Mouse (Mus musculus) right cerebral cortex, postnatal 4 days (tissue): Measurements from ENCODE around the gene Hist3h2a.
"Not testable (repeated sequence)": the region's sequence is repeated elsewhere in the genome, so short reads cannot be mapped to it uniquely, and the experiment has no call there.

ENCODE experiments used
- DNase-seq: peaks from one replicate; pipeline ENCODE4 v3.0.0-alpha.2; 2022

The Hist3h2a gene

GRCm38 (mm10) chr11:58948542-58949479 is 5.7 kb upstream of the Hist3h2a start, which contains the start of gene Hist3h2ba:
TSS of gene Hist3h2ba (plus strand) at chr11:58948920.
- peak; percentile 73 for DNase-seq

DNA sequence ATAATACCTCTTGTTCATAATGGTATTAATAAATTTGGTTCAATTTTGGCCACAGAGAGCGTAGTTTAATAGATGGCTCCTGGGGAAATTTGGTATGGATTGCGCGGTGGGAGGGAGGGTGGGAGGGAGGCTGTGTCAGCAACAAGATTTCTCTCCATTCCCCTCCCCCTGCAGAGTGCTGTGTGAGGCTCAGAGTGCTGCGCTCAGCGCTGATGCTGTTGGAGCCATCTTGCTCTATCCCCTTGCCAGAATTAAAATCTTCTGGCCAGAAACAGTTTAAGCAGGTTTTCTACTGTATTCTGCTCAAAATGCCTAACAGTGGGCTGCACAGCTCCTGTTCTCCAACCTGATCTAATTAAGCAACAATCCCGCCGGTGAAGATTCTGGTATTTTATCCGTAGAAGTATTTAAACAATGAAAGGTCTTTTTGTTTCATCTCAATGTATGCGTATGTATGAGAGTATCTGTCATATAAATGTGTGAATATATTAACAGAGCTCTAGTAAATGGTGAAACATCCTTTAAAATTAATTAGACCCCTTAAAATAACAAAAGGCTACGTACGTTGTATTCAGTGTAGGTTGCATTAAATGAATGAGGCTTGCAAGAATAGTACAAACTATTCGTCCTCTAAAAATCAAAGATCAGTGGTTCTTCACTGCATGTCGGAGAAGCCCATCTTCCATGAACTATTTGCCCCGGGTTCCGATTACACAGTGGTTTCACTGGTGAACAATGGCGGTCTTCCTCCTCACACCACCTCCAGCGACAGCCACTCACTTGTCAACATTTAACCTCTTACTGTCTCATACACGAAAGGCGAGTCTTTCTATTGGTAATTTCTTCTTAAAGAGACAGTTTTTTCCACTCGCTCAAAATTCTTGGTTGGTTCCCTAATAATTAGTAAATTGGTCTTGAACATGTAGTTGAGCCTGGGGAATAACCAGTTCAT is 4.7 kb upstream of the Hist3h2a start:
- DNase-seq, result peak; percentile 61

DNA sequence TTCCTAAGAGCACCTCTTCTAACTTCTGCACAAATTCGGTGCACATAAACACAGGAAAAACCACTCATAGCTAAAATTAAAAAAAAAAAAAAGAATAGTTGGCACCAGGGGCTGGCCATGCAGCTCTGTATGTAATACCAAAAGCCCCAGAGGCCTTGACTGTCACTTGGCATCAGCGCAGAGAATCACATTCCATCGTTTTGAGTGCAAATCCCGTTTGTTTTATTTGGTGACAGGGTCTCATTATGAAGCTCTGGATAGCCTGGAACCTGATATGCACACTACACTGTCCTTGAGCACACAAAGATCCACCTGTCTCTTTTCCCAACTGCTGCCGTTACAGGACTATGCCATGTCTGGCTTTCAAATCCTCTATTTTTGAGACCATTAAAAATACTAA is 3.3 kb upstream of the Hist3h2a start:
- DNase-seq, result no peak

DNA sequence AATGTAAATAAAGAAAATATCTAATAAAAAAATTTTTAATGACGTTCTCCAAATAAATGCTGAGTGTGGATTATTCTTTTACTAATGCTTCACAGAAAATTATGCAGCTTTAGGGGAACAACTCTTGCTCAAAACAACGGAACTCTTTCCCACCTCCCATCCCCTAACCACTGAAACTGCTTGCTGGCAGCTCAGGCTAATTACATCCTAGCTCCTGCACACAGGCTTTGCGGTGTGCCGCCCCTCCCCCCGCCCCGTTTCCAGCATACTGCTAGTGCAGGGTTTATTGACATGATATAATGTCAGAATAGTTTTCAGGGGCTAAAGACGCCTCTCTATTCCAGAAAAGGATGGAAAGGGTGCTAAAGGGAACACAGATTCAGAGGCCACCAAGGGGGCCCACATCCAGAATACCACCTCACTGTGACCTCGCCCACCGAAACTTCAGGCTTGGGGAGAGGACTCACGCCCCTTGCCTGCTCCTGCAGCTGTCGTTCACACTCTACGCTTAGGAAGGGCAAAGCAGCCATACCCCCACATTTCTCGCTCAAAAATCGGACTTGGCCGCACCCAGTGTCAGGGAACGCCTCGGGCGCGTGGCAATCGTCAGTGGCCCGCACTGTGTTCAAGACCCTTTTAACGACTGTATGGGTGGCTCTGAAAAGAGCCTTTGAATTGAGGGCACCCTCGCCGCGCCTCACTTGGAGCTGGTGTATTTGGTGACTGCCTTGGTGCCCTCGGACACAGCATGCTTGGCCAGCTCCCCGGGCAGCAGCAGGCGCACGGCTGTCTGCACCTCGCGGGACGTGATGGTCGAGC is 925 bp upstream of the Hist3h2a start:
- peak; percentile 38 for DNase-seq

- not testable (repeated sequence) for DNase-seq
Measured at GRCm38 (mm10) chr11:58954170-58954419, 390 bp upstream of the Hist3h2a start.

GRCm38 (mm10) chr11:58955143-58955867 is 820 bp downstream of the Hist3h2a start:
- DNase-seq, result peak; percentile 25

- DNase-seq, result no peak
Measured at GRCm38 (mm10) chr11:58955868-58956257, 1.4 kb downstream of the Hist3h2a start.

GRCm38 (mm10) chr11:58957226-58957914 is 2.9 kb downstream of the Hist3h2a start:
- no peak for DNase-seq

DNA sequence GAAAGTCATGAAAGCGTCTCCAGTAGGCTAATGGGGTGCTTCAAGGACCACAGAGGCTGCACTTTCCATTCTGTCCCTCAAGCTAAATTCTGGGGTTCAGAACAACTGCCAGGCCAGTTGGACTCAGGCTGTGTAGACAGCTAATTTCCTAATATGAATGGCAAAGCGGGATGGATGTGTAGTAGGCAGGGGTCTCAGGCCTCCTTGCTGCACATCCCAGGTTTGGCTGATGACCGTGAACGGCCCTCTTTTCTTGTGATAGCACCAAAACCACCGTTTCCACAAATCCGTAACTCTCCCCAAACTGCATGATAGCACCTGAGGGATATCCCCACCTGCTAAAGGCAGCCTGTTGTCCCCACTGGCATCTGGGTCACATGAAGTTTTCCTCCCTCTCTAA is 4.1 kb downstream of the Hist3h2a start:
- no peak for DNase-seq

GRCm38 (mm10) chr11:58959186-58959825 is 4.8 kb downstream of the Hist3h2a start:
- no peak for DNase-seq

DNA sequence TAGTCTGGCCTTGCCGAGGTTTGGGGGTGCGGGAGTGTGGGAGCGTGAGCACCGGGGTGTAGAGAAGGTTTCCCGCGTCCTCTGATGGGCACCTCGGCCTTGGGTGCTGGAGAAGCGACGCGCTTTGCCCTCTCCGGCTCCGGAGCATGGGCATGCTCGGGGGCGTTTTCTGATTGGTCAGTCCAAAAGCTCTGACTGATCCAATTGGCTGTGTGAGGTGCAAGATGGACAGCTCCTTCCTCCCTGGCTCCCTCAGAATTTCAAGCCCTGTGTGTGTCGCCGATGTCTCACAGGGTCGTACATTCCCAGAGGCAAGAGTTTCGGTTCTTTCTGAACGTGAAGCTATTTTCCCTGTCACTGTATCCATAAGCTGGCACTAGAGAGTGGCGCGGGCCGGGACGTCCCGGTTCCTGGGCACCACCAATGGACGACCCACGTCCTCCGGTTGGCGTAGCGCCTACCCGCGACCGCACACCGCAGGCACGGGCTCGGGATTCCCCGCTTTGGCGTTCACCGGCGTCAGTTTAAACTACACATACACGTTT is 5.5 kb downstream of the Hist3h2a start:
- peak; percentile 74 for DNase-seq

DNA sequence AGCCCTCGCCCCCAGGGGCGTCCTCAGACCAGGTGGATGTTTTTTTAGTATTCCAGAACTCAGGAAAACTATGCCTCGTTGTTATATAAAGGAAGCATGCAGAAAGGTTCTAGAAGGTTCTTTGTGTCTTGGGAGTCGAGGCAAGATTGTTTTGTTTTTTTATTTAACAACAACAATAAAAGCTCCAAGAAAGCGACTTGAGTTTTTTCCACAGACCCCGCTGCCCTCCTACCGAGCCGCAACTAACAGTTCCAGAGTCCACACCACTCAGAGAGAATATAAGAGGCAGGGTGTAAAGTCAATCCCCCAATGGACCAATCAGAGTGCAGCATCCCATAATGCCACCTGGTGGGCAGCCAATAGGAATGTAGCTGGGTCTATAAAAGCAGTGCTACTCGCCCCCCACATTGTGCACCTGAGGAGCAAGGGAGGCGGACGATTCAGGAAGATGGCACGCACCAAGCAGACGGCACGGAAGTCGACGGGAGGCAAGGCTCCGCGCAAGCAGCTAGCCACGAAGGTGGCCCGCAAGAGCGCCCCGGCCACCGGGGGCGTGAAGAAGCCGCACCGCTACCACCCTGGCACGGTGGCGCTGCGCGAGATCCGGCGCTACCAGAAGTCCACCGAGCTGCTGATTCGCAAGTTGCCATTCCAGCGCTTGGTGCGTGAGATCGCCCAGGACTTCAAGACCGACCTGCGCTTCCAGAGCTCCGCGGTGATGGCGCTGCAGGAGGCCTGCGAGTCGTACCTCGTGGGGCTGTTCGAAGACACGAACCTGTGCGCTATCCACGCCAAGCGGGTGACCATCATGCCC is 7.1 kb downstream of the Hist3h2a start:
- no peak for DNase-seq

GRCm38 (mm10) chr11:58963543-58963942 is 9.1 kb downstream of the Hist3h2a start:
- no peak for DNase-seq

DNA sequence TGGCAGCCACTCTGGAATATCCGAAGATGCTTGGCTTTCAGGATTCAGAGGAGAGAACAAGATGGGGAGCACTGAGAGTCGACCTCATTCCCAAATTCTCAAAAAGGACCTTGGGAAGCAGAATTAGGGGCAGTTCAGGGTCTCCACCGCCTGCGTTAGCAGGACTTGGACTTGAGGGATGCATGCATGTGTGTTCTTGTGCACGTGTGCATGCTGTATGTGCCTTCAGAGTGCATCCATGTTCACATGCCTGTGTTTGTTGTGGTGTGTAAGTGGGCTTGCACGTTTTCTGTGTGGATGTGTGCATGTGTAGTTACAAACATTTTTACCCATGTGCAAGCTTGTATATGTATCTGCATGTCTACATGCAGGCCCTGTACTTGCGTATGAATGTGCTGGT is 9.7 kb downstream of the Hist3h2a start:
- no peak for DNase-seq

GRCm38 (mm10) chr11:58965001-58965760 is 10.7 kb downstream of the Hist3h2a start:
- DNase-seq, result no peak

DNA sequence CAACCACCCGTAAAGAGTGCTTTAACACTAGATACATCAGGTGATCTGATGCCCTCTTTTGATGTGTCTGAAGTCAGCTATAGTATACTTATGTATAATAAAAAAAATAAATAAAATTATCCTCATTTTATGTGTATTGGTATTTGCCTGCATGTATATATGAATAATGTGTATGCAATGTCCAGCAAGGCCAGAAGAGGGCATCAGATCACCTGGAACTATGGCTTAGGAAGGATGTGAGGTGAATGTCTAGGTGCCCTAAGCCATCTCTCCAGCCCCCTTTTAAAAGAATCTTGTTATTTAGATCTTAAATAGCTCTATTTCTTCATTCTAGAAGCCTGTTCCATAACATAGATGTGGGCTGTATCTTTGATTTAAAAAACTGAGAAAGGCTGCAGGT is 12.9 kb downstream of the Hist3h2a start:
- DNase-seq, result no peak

GRCm38 (mm10) chr11:58968551-58968950 is 14.1 kb downstream of the Hist3h2a start:
- no peak for DNase-seq

DNA sequence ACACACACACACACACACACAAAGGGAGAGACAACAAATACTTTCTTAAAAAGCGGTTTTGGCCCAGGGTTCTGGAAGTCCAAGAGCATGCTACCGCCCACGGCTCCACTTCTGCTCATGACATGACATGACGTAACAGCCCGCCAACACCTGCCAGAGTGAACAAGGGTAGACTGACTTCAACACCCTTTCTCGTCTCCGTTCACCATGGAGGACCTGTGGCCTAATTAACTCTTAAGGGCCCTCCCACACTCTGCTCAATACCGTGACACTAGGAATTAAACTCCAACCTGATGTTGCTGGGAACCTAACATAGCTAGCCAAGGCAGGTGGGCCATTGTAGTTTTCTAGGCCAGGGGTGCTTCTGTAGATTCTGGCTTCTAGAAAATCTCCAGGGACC is 14.5 kb downstream of the Hist3h2a start:
- DNase-seq, result no peak

DNA sequence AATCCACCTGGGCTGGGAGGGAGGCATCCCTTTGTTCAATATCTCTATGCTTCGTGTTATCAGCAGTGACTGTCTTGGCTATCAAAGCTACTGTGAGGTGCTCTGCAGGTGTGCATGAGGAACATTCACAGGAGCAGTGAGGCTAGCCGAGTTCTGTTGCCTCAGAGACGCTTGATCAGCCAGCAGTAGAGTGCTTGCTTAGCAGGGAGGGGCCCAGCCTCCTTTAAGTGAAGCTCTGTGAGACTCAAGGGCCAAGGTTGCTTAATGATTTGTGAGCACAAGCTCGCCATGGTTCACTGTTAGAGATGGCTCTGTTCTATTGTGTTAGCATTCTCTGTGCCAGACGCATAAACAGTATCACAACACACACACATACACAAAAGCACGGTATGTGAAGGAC is 15.2 kb downstream of the Hist3h2a start:
- no peak for DNase-seq
